Mouse (Mus musculus) CH12.LX (cell line): ENCODE results near the gene Wdr4.

Experiments
- CTCF ChIP-seq, 2 experiments: IDR thresholded peaks in 1 of 2; conservative IDR thresholded peaks in 1 of 2; 2 replicates each; pipeline ENCODE4 v1.5.1; 2011 to 2012; ENCODE audit warnings: low read depth in 2 of 2, low read length in 2 of 2, improper control_type of control experiment in 1 of 2, inconsistent platforms in 1 of 2, mild to moderate bottlenecking in 1 of 2, moderate library complexity in 1 of 2
- POLR2A ChIP-seq: IDR thresholded peaks from 2 replicates; pipeline ENCODE4 v1.6.1; 2011; ENCODE audit warnings: low read depth, mild to moderate bottlenecking, improper control_type of control experiment, low read length

DNA sequence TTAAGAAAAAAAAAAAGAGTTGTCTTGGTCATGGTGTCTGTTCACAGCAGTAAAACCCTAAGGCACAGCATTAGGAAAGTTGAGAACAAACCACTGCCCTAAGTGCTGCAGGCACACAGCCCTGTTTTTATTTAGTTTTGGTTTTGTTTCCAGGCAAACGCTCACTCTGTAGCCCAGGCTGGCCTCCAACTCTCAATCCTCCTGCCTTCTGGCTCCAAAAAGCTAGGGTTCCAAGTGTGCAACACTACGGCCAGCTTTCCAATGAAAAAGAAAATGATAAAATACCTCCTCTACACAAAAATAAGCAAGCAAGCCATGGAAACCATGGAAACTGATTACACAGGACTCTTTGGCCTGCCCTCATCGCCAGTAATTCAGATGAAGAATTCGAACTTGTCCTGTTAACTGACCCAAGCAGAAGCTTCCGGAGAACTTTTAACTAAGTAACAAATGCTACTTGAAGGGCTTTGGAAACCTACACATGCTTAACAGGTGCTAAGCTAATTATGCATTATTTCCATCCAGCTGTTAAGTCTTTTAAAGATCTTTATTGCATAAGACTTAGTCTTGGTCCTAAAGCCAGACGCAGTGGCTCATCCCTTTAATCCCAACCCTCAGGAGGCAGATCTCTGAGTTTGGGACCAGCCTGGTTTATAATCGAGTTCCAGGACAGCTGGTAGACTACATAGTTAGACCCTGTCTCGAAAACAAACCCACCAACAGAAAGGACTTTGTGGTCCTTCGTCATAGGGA, 26.8 kb upstream of the Wdr4 start:
- TF ChIP-seq CTCF (conservative IDR thresholded peaks at IDR 0.05 in 1 of 2, IDR thresholded peaks at IDR 0.05 in 1 of 2; ENCODE audit: low read depth in 2 of 2, low read length in 2 of 2) (no peak), POLR2A (no peak)
